Mouse (Mus musculus): ENCODE results near the gene Gm49661.

Gene Gm49661

GRCm38 (mm10) chr8:84935489-84935888, 33.7 kb downstream of the Gm49661 start:
- in situ Hi-C loops (cut with MboI, MseI) = no loop called here

- in situ Hi-C loops (cut with MboI, MseI) = no loop called here
These were observed 34.4 kb downstream of the Gm49661 start for GRCm38 (mm10) chr8:84934860-84935259.

GRCm38 (mm10) chr8:84933767-84934559, 35.3 kb downstream of the Gm49661 start:
- in situ Hi-C loops (cut with MboI, MseI) = no loop called here

GRCm38 (mm10) chr8:84930582-84930981, 38.7 kb downstream of the Gm49661 start:
- in situ Hi-C loops (cut with MboI, MseI) = no loop called here

GRCm38 (mm10) chr8:84928456-84929306, 40.6 kb downstream of the Gm49661 start:
- in situ Hi-C loops (cut with MboI, MseI) = no loop called here

- in situ Hi-C loops (cut with MboI, MseI) = no loop called here
These were observed 41.7 kb downstream of the Gm49661 start for GRCm38 (mm10) chr8:84927513-84927912.

- in situ Hi-C loops (cut with MboI, MseI) = no loop called here
These were observed 43.7 kb downstream of the Gm49661 start for GRCm38 (mm10) chr8:84925557-84925956.

GRCm38 (mm10) chr8:84921596-84921995, 47.6 kb downstream of the Gm49661 start:
- in situ Hi-C loops (cut with MboI, MseI) = no loop called here

- in situ Hi-C loops (cut with MboI, MseI) = no loop called here
These were observed 50.6 kb downstream of the Gm49661 start for GRCm38 (mm10) chr8:84918646-84919045.

GRCm38 (mm10) chr8:84917781-84918180, 51.5 kb downstream of the Gm49661 start:
- in situ Hi-C loops (cut with MboI, MseI) = no loop called here

Measured in regulatory T cell (primary cell).